Mouse (Mus musculus): Measurements from ENCODE around the gene Lyrm4. TPM values are rescaled to one million over a fixed set of nuclear protein-coding genes. Genes with fewer than 3 reads are reported as not detected.

Lyrm4 gene
- polyA plus RNA-seq, 1 experiment: 8.9 TPM

GRCm38 (mm10) chr13:36056509-36056908 is 60.8 kb downstream of the Lyrm4 start:
- Histone ChIP-seq H3K27ac (ENCODE audit: control insufficient read depth, insufficient read depth, low read depth, low read length, poor library complexity) (no peak overlapping the region; the same call in 1 of the 2 replicates), H3K4me1 (ENCODE audit: control insufficient read depth, insufficient read depth, low read length) (peaks cover 2% of the 10 kb centered on the region; the same call in 1 of the 2 replicates), H3K4me3 (replicated peaks; ENCODE audit: control insufficient read depth, low read depth, low read length) (no peak overlapping the region)
- TF ChIP-seq CTCF (IDR thresholded peaks at IDR 0.05; ENCODE audit: control insufficient read depth, insufficient read depth, low read length) (no peak), POLR2A (IDR thresholded peaks at IDR 0.05; ENCODE audit: borderline replicate concordance, control insufficient read depth, low read depth, low read length) (no peak)
- WGBS: 63% methylated on average over 1 of the region's 1 CpGs

GRCm38 (mm10) chr13:36035528-36035927 is 81.8 kb downstream of the Lyrm4 start:
- Histone ChIP-seq H3K4me1 (ENCODE audit: control insufficient read depth, insufficient read depth, low read length) (no peaks in the 10 kb centered on the region; the same call in 1 of the 2 replicates), H3K27ac (ENCODE audit: control insufficient read depth, insufficient read depth, low read depth, low read length, poor library complexity) (no peak overlapping the region), H3K4me3 (replicated peaks; ENCODE audit: control insufficient read depth, low read depth, low read length) (no peak overlapping the region)
- 80% methylated on average over 4 of the region's 4 CpGs for WGBS
- TF ChIP-seq POLR2A (IDR thresholded peaks at IDR 0.05; ENCODE audit: borderline replicate concordance, control insufficient read depth, low read depth, low read length) (no peak), CTCF (IDR thresholded peaks at IDR 0.05; ENCODE audit: control insufficient read depth, insufficient read depth, low read length) (no peak)

GRCm38 (mm10) chr13:36031959-36032358 is 85.4 kb downstream of the Lyrm4 start:
- no peak overlapping the region for H3K4me3 ChIP-seq (replicated peaks; ENCODE audit: control insufficient read depth, low read depth, low read length)
- TF ChIP-seq CTCF (IDR thresholded peaks at IDR 0.05; ENCODE audit: control insufficient read depth, insufficient read depth, low read length): no peak
- no peak for TF ChIP-seq POLR2A (IDR thresholded peaks at IDR 0.05; ENCODE audit: borderline replicate concordance, control insufficient read depth, low read depth, low read length)
- no peaks in the 10 kb centered on the region for H3K4me1 ChIP-seq (ENCODE audit: control insufficient read depth, insufficient read depth, low read length)
- H3K27ac ChIP-seq (ENCODE audit: control insufficient read depth, insufficient read depth, low read depth, low read length, poor library complexity): no peak overlapping the region
- WGBS: 85% methylated on average over 9 of the region's 9 CpGs

- whole genome bisulfite sequencing: 76% methylated on average over 10 of the region's 10 CpGs
- Histone ChIP-seq H3K4me1 (ENCODE audit: control insufficient read depth, insufficient read depth, low read length) (no peaks in the 10 kb centered on the region; the same call in 1 of the 2 replicates), H3K4me3 (replicated peaks; ENCODE audit: control insufficient read depth, low read depth, low read length) (no peak overlapping the region), H3K27ac (ENCODE audit: control insufficient read depth, insufficient read depth, low read depth, low read length, poor library complexity) (no peak overlapping the region)
- TF ChIP-seq CTCF (IDR thresholded peaks at IDR 0.05; ENCODE audit: control insufficient read depth, insufficient read depth, low read length): 0 out of 2 replicates have a peak, but pooled peaks have one; percentile 26
- no peak for TF ChIP-seq POLR2A (IDR thresholded peaks at IDR 0.05; ENCODE audit: borderline replicate concordance, control insufficient read depth, low read depth, low read length)
These were observed 97.7 kb downstream of the Lyrm4 start for GRCm38 (mm10) chr13:36019309-36020274.

GRCm38 (mm10) chr13:36018017-36018416 is 99.3 kb downstream of the Lyrm4 start:
- Histone ChIP-seq H3K4me1 (ENCODE audit: control insufficient read depth, insufficient read depth, low read length) (no peaks in the 10 kb centered on the region; the same call in 1 of the 2 replicates), H3K27ac (ENCODE audit: control insufficient read depth, insufficient read depth, low read depth, low read length, poor library complexity) (no peak overlapping the region), H3K4me3 (replicated peaks; ENCODE audit: control insufficient read depth, low read depth, low read length) (no peak overlapping the region)
- TF ChIP-seq POLR2A (IDR thresholded peaks at IDR 0.05; ENCODE audit: borderline replicate concordance, control insufficient read depth, low read depth, low read length): no peak
- WGBS: 84% methylated on average over 2 of the region's 2 CpGs

GRCm38 (mm10) chr13:36015636-36016035 is 101.7 kb downstream of the Lyrm4 start:
- Histone ChIP-seq H3K4me3 (replicated peaks; ENCODE audit: control insufficient read depth, low read depth, low read length) (no peak overlapping the region), H3K27ac (ENCODE audit: control insufficient read depth, insufficient read depth, low read depth, low read length, poor library complexity) (no peak overlapping the region), H3K4me1 (ENCODE audit: control insufficient read depth, insufficient read depth, low read length) (no peaks in the 10 kb centered on the region; the same call in 1 of the 2 replicates)
- TF ChIP-seq POLR2A (IDR thresholded peaks at IDR 0.05; ENCODE audit: borderline replicate concordance, control insufficient read depth, low read depth, low read length) (no peak), CTCF (IDR thresholded peaks at IDR 0.05; ENCODE audit: control insufficient read depth, insufficient read depth, low read length) (no peak)
- 66% methylated on average over 3 of the region's 3 CpGs for WGBS

- Histone ChIP-seq H3K4me3 (replicated peaks; ENCODE audit: control insufficient read depth, low read depth, low read length) (no peak overlapping the region), H3K27ac (ENCODE audit: control insufficient read depth, insufficient read depth, low read depth, low read length, poor library complexity) (no peak overlapping the region), H3K4me1 (ENCODE audit: control insufficient read depth, insufficient read depth, low read length) (no peaks in the 10 kb centered on the region)
- TF ChIP-seq CTCF (IDR thresholded peaks at IDR 0.05; ENCODE audit: control insufficient read depth, insufficient read depth, low read length) (no peak), POLR2A (IDR thresholded peaks at IDR 0.05; ENCODE audit: borderline replicate concordance, control insufficient read depth, low read depth, low read length) (no peak)
- WGBS: 72% methylated on average over 2 of the region's 2 CpGs
These were observed 107.3 kb downstream of the Lyrm4 start for GRCm38 (mm10) chr13:36009981-36010380.

- WGBS: 57% methylated on average over 1 of the region's 1 CpGs
- H3K4me1 ChIP-seq (ENCODE audit: control insufficient read depth, insufficient read depth, low read length): no peaks in the 10 kb centered on the region
- H3K4me3 ChIP-seq (replicated peaks; ENCODE audit: control insufficient read depth, low read depth, low read length): no peak overlapping the region
- no peak overlapping the region for H3K27ac ChIP-seq (ENCODE audit: control insufficient read depth, insufficient read depth, low read depth, low read length, poor library complexity)
- TF ChIP-seq POLR2A (IDR thresholded peaks at IDR 0.05; ENCODE audit: borderline replicate concordance, control insufficient read depth, low read depth, low read length) (no peak), CTCF (IDR thresholded peaks at IDR 0.05; ENCODE audit: control insufficient read depth, insufficient read depth, low read length) (no peak)
These were observed 116.5 kb downstream of the Lyrm4 start for GRCm38 (mm10) chr13:36000798-36001197.

All from bone marrow, adult 2 months (tissue).